Mouse (Mus musculus) E14TG2a.4 (cell line): ENCODE measurements at regions not wholly inside any gene's neighbourhood (a gene's known extent, or its start where the extent isn't known, plus 50 kb on each side); places are given as distances from the start of the nearest gene placed in this dataset.

Experiments used
- CTCF ChIP-seq: conservative IDR thresholded peaks from 2 replicates; pipeline ENCODE4 v1.5.1; 2014; ENCODE audit warnings: low read length
- NANOG ChIP-seq: IDR thresholded peaks from 2 replicates; pipeline ENCODE4 v1.6.1; 2014; ENCODE audit warnings: borderline replicate concordance, low read length, mixed read lengths
- POU5F1 ChIP-seq: IDR thresholded peaks from 2 replicates; pipeline ENCODE4 v1.6.1; 2014; ENCODE audit warnings: low read length, borderline replicate concordance

DNA sequence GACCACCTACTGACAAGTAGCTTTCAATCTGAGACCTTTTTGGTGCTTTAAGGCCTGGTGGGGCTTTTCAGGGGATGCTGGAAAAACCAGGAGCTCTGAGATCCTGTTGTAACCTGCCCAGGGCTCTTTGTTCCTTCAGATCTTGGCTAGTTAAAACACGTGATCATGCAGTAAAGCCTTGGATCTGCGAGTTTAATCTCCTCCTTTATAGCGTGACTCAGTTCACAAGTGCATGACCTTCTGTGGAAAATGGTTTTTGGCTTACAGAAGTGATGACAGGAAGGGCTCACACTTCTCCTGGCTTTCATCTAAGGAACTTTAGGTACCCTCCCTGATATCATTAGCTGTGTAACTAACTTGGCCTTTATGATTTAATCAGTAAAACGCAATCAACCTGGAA lies 343.1 kb upstream of the Pitrm1 start:
- TF ChIP-seq CTCF (no peak), NANOG (no peak), POU5F1 (no peak)
